Mouse (Mus musculus) hindbrain, embryonic 12.5 days (tissue): ENCODE results near the gene Vstm5. TPM values are rescaled to one million over a fixed set of nuclear protein-coding genes. Genes with fewer than 3 reads are reported as not detected.

Experiments used
- ATAC-seq: fragments of 200-750 bp; cut with Nextera tagmentation; 2 replicates; pipeline ENCODE4 v1.8.0; 2017; ENCODE audit warnings: moderate TSS enrichment; ENCODE audit not compliant: low FRiP score
- H3K27ac ChIP-seq: fragments of 300-500 bp; sonication (generic); 2 replicates; pipeline ENCODE4 v1.5.1; 2016; ENCODE audit warnings: mild to moderate bottlenecking
- H3K27me3 ChIP-seq: fragments of 300-500 bp; sonication (generic); 2 replicates; pipeline ENCODE4 v1.6.1; 2016; ENCODE audit warnings: mild to moderate bottlenecking
- H3K36me3 ChIP-seq: fragments of 300-500 bp; sonication (generic); 2 replicates; pipeline ENCODE4 v1.6.1; 2016; ENCODE audit warnings: mild to moderate bottlenecking
- H3K4me1 ChIP-seq: fragments of 300-500 bp; sonication (generic); 2 replicates; pipeline ENCODE4 v1.6.1; 2016
- H3K4me2 ChIP-seq: fragments of 300-500 bp; sonication (generic); replicated peaks from 2 replicates; pipeline ENCODE4 v1.6.1; 2016; ENCODE audit warnings: mild to moderate bottlenecking
- H3K4me3 ChIP-seq: fragments of 300-500 bp; sonication (generic); 2 replicates; pipeline ENCODE4 v1.5.1; 2016; ENCODE audit warnings: mild to moderate bottlenecking
- H3K9ac ChIP-seq: fragments of 300-500 bp; sonication (generic); 2 replicates; pipeline ENCODE4 v1.6.1; 2016; ENCODE audit warnings: mild to moderate bottlenecking, moderate library complexity
- H3K9me3 ChIP-seq: fragments of 300-500 bp; sonication (generic); replicated peaks from 2 replicates; pipeline ENCODE4 v1.6.1; 2016; ENCODE audit warnings: mild to moderate bottlenecking
- WGBS: fragments of 180-500 bp; shearing (Covaris S2); methylation state at CpG from one replicate; pipeline ENCODE4 v1.1.7; 2016; 5-methylcytosine and 5-hydroxymethylcytosine counted together
- polyA plus RNA-seq: library from polyadenylated mRNA; unstranded; fragments of >200 nt; fragmentation: Nextera tagmentation; extraction: Ambion mirVana; gene quantifications from 2 replicates; pipeline ENCODE4 v1.2.1, GENCODE M21; 2016

The Vstm5 gene
- polyA plus RNA-seq, 1 experiment from 2014 or later, result 4.4 TPM

- H3K4me1 ChIP-seq, result peaks cover 14% of the 10 kb centered on the region
- H3K36me3 ChIP-seq, result no peaks in the 10 kb centered on the region
- no peaks in the 10 kb centered on the region for H3K9me3 ChIP-seq
- H3K9ac ChIP-seq, result no peak overlapping the region
- no peak overlapping the region for H3K4me3 ChIP-seq
- no peak for ATAC-seq
- H3K27ac ChIP-seq, result no peak overlapping the region
- 91% methylated on average over 6 of the region's 6 CpGs for WGBS
- H3K4me2 ChIP-seq, result 0 out of 2 replicates have a peak overlapping the region, but pooled peaks have one; percentile 82
- H3K27me3 ChIP-seq, result peaks cover 8% of the 10 kb centered on the region
Observed at GRCm38 (mm10) chr9:15240006-15240405, 1.2 kb downstream of the Vstm5 start.

GRCm38 (mm10) chr9:15240863-15241595 lies 2.2 kb downstream of the Vstm5 start:
- H3K4me2 ChIP-seq, result no peak overlapping the region
- ATAC-seq, result no peak
- peaks cover 8% of the 10 kb centered on the region for H3K27me3 ChIP-seq
- H3K9me3 ChIP-seq, result no peaks in the 10 kb centered on the region
- H3K27ac ChIP-seq, result no peak overlapping the region
- H3K36me3 ChIP-seq, result no peaks in the 10 kb centered on the region
- no peak overlapping the region for H3K4me3 ChIP-seq
- peaks cover 14% of the 10 kb centered on the region for H3K4me1 ChIP-seq
- H3K9ac ChIP-seq, result no peak overlapping the region
- 79% methylated on average over 6 of the region's 6 CpGs for WGBS

GRCm38 (mm10) chr9:15241596-15241939 lies 2.7 kb downstream of the Vstm5 start:
- no peaks in the 10 kb centered on the region for H3K36me3 ChIP-seq
- no peak for ATAC-seq
- H3K9ac ChIP-seq, result no peak overlapping the region
- no peak overlapping the region for H3K27ac ChIP-seq
- WGBS, result 52% methylated on average over 9 of the region's 9 CpGs
- peaks cover 8% of the 10 kb centered on the region for H3K27me3 ChIP-seq
- no peak overlapping the region for H3K4me2 ChIP-seq
- no peaks in the 10 kb centered on the region for H3K9me3 ChIP-seq
- H3K4me1 ChIP-seq, result peaks cover 14% of the 10 kb centered on the region
- no peak overlapping the region for H3K4me3 ChIP-seq

- no peak for ATAC-seq
- peaks cover 8% of the 10 kb centered on the region for H3K27me3 ChIP-seq
- 86% methylated on average over 1 of the region's 1 CpGs for WGBS
- H3K27ac ChIP-seq, result no peak overlapping the region
- no peak overlapping the region for H3K9ac ChIP-seq
- H3K4me1 ChIP-seq, result peaks cover 14% of the 10 kb centered on the region
- no peaks in the 10 kb centered on the region for H3K36me3 ChIP-seq
- no peak overlapping the region for H3K4me3 ChIP-seq
- no peaks in the 10 kb centered on the region for H3K9me3 ChIP-seq
- H3K4me2 ChIP-seq, result no peak overlapping the region
Observed at GRCm38 (mm10) chr9:15242130-15242529, 3.3 kb downstream of the Vstm5 start.

GRCm38 (mm10) chr9:15245319-15246075 lies 6.7 kb downstream of the Vstm5 start:
- no peaks in the 10 kb centered on the region for H3K9me3 ChIP-seq
- no peak for ATAC-seq
- WGBS, result 79% methylated on average over 14 of the region's 14 CpGs
- H3K4me2 ChIP-seq, result no peak overlapping the region
- no peaks in the 10 kb centered on the region for H3K4me1 ChIP-seq
- no peak overlapping the region for H3K27ac ChIP-seq
- no peaks in the 10 kb centered on the region for H3K27me3 ChIP-seq
- no peak overlapping the region for H3K4me3 ChIP-seq
- H3K36me3 ChIP-seq, result no peaks in the 10 kb centered on the region
- no peak overlapping the region for H3K9ac ChIP-seq

GRCm38 (mm10) chr9:15250376-15250775 lies 11.5 kb downstream of the Vstm5 start:
- WGBS, result 80% methylated on average over 7 of the region's 7 CpGs
- no peak for ATAC-seq
- Histone ChIP-seq H3K9me3 (no peaks in the 10 kb centered on the region), H3K9ac (no peak overlapping the region), H3K36me3 (no peaks in the 10 kb centered on the region), H3K4me2 (no peak overlapping the region), H3K4me1 (no peaks in the 10 kb centered on the region), H3K4me3 (no peak overlapping the region), H3K27me3 (no peaks in the 10 kb centered on the region), H3K27ac (no peak overlapping the region)

GRCm38 (mm10) chr9:15252196-15252595 lies 13.4 kb downstream of the Vstm5 start:
- Histone ChIP-seq H3K4me3 (no peak overlapping the region), H3K36me3 (no peaks in the 10 kb centered on the region), H3K4me1 (no peaks in the 10 kb centered on the region), H3K4me2 (no peak overlapping the region), H3K27me3 (no peaks in the 10 kb centered on the region), H3K9me3 (no peaks in the 10 kb centered on the region), H3K9ac (no peak overlapping the region), H3K27ac (no peak overlapping the region)
- 70% methylated on average over 7 of the region's 7 CpGs for WGBS
- ATAC-seq, result no peak

GRCm38 (mm10) chr9:15254501-15254900 lies 15.7 kb downstream of the Vstm5 start:
- no peak for ATAC-seq
- Histone ChIP-seq H3K27ac (no peak overlapping the region), H3K27me3 (no peaks in the 10 kb centered on the region)

GRCm38 (mm10) chr9:15256214-15256613 lies 17.4 kb downstream of the Vstm5 start:
- no peak for ATAC-seq
- no peak overlapping the region for H3K4me2 ChIP-seq
- no peak overlapping the region for H3K4me3 ChIP-seq
- no peak overlapping the region for H3K27ac ChIP-seq
- no peak overlapping the region for H3K9ac ChIP-seq
- no peaks in the 10 kb centered on the region for H3K4me1 ChIP-seq
- H3K9me3 ChIP-seq, result no peaks in the 10 kb centered on the region
- WGBS, result 93% methylated on average over 3 of the region's 3 CpGs
- no peaks in the 10 kb centered on the region for H3K27me3 ChIP-seq
- H3K36me3 ChIP-seq, result peaks cover 10% of the 10 kb centered on the region

More at GRCm38 (mm10) chr9:15254501-15254900, 15.7 kb downstream of the Vstm5 start:
- Histone ChIP-seq H3K4me1 (no peaks in the 10 kb centered on the region), H3K36me3 (no peaks in the 10 kb centered on the region), H3K9me3 (no peaks in the 10 kb centered on the region), H3K4me3 (no peak overlapping the region), H3K9ac (no peak overlapping the region), H3K4me2 (no peak overlapping the region)
- 84% methylated on average over 7 of the region's 7 CpGs for WGBS

GRCm38 (mm10) chr9:15261980-15262379 lies 23.1 kb downstream of the Vstm5 start:
- Histone ChIP-seq H3K27me3 (no peaks in the 10 kb centered on the region), H3K4me2 (no peak overlapping the region), H3K4me1 (no peaks in the 10 kb centered on the region), H3K4me3 (no peak overlapping the region), H3K27ac (no peak overlapping the region), H3K36me3 (peaks cover 63% of the 10 kb centered on the region), H3K9ac (no peak overlapping the region), H3K9me3 (no peaks in the 10 kb centered on the region)
- ATAC-seq, result no peak
- WGBS, result 93% methylated on average over 8 of the region's 8 CpGs

GRCm38 (mm10) chr9:15263487-15263886 lies 24.6 kb downstream of the Vstm5 start:
- no peak for ATAC-seq
- Histone ChIP-seq H3K36me3 (peaks cover 76% of the 10 kb centered on the region), H3K9me3 (no peaks in the 10 kb centered on the region), H3K4me3 (no peak overlapping the region), H3K9ac (no peak overlapping the region), H3K27ac (no peak overlapping the region), H3K27me3 (no peaks in the 10 kb centered on the region), H3K4me1 (no peaks in the 10 kb centered on the region), H3K4me2 (no peak overlapping the region)
- WGBS, result 98% methylated on average over 10 of the region's 10 CpGs

- Histone ChIP-seq H3K4me1 (peaks cover 10% of the 10 kb centered on the region), H3K36me3 (peaks cover 75% of the 10 kb centered on the region), H3K27me3 (no peaks in the 10 kb centered on the region), H3K9ac (no peak overlapping the region), H3K4me3 (no peak overlapping the region), H3K9me3 (no peaks in the 10 kb centered on the region), H3K4me2 (no peak overlapping the region), H3K27ac (no peak overlapping the region)
- 97% methylated on average over 2 of the region's 2 CpGs for WGBS
- ATAC-seq, result no peak
Observed at GRCm38 (mm10) chr9:15273981-15274380, 35.1 kb downstream of the Vstm5 start.

- H3K4me3 ChIP-seq, result no peak overlapping the region
- H3K27ac ChIP-seq, result no peak overlapping the region
- H3K4me2 ChIP-seq, result no peak overlapping the region
- no peaks in the 10 kb centered on the region for H3K9me3 ChIP-seq
- no peaks in the 10 kb centered on the region for H3K27me3 ChIP-seq
- peaks cover 19% of the 10 kb centered on the region for H3K4me1 ChIP-seq
- H3K9ac ChIP-seq, result no peak overlapping the region
- 91% methylated on average over 4 of the region's 4 CpGs for WGBS
- ATAC-seq, result no peak
- H3K36me3 ChIP-seq, result peaks cover 47% of the 10 kb centered on the region
Observed at GRCm38 (mm10) chr9:15276855-15277254, 38.0 kb downstream of the Vstm5 start.
